Mouse (Mus musculus) layer of hippocampus, adult 9-11 months (tissue): ENCODE data around the gene Ncbp1.

Experiments used
- DNase-seq: peaks from one replicate; pipeline ENCODE4 v3.0.0; 2022

The Ncbp1 gene

GRCm38 (mm10) chr4:46138287-46139222 is at the start of gene Ncbp1, which contains the start of gene Tstd2:
Gene Ncbp1, plus strand, starts transcription at chr4:46138613.
Gene Tstd2, minus strand, starts transcription at chr4:46138694.
- DNase-seq = peak; percentile 89

- DNase-seq = no peak
Measured at GRCm38 (mm10) chr4:46089524-46090125, 48.8 kb upstream of the Ncbp1 start.

GRCm38 (mm10) chr4:46092429-46093076 is 45.9 kb upstream of the Ncbp1 start:
- DNase-seq = peak; percentile 86

- peak; percentile 89 for DNase-seq
Measured at GRCm38 (mm10) chr4:46094916-46095825, 43.2 kb upstream of the Ncbp1 start.

DNA sequence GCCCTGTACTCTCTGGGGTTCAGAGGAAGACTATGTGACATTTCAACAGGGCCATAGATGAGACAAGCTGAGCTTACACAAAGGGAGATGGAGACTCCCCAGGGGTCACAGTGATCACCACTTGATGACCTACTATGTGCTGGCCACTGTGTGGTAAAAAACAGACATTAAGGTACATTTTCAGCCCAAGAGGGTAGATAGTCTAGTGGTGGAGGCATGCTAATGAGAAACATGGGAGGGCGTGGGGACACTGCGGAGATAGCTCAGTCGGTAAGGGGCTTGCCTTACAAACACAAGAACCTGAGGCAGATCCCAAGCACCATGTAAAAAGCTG is 42.6 kb upstream of the Ncbp1 start:
- DNase-seq = no peak

- no peak for DNase-seq
Measured at GRCm38 (mm10) chr4:46096546-46096945, 41.9 kb upstream of the Ncbp1 start.

GRCm38 (mm10) chr4:46097591-46097990 is 40.8 kb upstream of the Ncbp1 start:
- DNase-seq = no peak

GRCm38 (mm10) chr4:46099132-46099531 is 39.3 kb upstream of the Ncbp1 start:
- no peak for DNase-seq

- no peak for DNase-seq
Measured at GRCm38 (mm10) chr4:46100539-46100938, 37.9 kb upstream of the Ncbp1 start.

DNA sequence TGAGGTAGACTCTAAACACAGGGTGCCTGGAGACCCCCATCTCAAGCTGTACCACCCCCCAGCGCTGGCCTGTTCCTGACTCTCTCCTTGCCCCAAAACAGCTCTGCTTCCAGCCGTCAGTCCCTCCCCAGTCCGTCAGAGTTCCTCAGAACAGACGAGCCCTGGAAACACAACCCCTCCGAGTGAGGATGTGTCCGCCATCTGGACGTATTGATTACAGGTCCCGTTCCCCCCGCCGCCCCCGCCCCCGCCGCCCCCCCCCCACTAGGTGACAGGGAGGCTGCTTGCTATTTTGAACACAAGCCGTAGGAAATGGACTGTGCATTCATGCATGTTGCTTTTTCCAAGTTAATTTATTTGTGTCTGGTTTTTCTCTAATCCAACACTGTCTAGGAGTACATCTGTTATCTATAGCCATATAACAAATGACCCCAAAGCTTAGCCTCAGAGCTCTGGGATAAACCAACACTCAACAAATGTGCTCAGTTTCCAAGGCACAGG is 37.2 kb upstream of the Ncbp1 start:
- DNase-seq = no peak

DNA sequence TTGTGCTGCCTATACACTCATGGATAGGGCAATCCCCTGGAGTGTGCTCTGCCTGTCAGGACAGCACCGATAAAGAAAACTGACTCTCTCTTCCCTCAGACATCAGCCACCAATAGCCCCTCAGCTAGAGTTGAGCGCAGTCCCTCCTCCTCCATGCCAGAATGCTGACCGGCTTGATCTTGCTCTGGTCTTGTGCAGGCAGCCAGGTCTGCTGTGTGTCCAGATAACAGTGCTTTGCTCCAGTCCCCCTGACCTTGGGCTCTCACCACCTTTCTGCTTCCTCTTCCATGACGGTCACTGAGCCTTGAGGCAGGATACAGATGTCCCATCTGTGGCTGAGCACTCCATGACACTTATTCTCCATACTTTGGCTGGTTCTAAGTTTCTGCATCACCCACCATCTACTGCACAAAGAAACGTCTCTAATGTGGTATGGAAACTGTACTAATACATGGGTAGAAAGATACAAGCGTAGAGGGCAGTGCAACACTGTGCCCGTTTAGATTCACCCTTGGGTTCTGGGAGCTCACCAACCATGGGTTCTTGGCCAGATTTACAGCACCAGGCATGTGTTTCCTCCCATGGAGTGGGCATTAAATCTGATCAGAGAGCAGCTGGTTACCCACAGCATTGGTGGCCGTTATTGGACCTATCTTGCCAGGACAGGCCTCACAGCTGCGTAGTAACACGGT is 36.2 kb upstream of the Ncbp1 start:
- DNase-seq = no peak

- no peak for DNase-seq
Measured at GRCm38 (mm10) chr4:46110084-46110483, 28.3 kb upstream of the Ncbp1 start.

DNA sequence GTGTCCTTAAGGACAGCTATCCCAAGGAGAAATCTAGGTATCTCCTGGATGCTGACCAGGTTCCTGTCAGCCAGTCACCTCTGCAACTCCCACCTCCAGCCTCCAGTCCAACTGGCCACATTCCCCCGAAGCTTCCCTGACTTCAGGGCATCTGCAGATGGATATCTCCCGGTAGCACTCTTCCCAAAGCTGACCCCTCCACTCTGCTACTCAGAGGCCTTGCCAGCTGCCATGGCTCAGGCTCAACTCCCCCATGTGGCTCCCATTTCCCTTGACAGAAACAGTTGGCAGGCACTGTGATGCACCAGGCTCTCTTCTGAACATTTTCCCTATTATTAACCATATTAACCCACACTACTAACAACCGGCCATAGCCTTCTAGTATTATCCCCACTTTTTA is 27.1 kb upstream of the Ncbp1 start:
- no peak for DNase-seq

DNA sequence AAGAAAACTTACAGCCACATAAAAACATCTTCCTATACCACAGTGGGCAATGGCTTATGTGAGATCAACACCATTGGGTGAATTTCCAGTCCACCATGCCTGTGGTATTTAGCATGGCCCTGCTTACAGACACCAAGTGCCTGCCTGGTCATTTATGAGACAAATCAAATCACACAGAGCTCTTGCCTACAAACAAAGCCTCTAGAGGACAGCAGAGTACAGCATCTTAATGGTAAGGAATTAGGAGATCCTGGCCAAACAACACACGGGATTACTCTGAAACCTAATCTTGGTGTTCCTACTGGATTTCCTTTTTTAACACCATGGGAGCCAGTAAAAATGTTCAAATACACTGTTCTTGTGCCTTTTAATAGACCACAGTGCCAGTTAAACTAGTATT is 23.1 kb upstream of the Ncbp1 start:
- no peak for DNase-seq

DNA sequence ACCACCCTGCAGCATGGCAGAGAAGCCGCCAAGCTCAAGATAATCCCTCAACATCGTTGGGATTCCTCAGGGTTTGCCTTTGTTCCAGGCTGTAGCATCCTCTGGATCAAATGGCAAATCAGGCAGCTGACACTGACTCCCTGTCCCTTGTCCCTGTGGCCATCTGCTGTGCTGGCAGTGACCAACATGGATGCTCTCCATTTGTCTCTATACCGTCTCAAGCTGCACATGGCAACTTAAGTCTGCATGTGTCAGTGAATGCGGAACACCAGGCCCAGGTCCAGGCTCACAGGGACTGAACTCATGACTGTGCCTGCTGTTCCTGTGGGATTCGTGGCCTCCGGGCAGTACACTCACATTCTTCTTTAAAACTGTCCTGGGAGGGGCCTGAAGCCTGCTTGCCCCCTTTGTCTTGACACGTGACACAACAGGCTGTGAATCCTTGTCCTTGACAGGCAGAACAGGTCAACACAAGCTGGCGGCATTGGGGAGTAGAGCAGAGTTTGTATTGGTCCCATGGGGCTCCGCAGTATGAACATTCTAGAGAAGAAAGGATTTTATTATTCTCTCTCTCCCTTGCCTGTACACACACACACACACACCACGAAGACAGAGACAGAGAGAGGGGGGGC is 21.8 kb upstream of the Ncbp1 start:
- no peak for DNase-seq

DNA sequence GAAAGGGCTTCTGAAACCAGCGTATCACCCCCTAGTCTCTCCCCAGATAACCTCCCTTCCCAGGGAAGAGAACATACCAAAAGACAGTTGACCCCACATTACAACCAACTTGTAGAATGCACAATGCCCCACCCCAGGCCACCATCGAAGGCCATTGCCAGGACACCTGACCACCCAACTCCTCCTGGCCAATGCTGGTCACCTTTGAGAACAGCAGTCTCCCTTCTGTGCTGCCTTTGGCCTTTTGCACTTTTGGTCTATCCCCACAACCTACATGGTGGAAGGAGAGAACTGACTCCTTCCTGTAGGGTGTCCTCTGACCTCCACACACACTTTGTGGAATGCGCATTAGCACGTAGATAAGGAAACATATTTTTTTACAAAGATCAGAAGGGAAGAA is 20.9 kb upstream of the Ncbp1 start:
- no peak for DNase-seq

GRCm38 (mm10) chr4:46119514-46120094 is 18.8 kb upstream of the Ncbp1 start:
- no peak for DNase-seq

GRCm38 (mm10) chr4:46120767-46121166 is 17.6 kb upstream of the Ncbp1 start:
- no peak for DNase-seq

DNA sequence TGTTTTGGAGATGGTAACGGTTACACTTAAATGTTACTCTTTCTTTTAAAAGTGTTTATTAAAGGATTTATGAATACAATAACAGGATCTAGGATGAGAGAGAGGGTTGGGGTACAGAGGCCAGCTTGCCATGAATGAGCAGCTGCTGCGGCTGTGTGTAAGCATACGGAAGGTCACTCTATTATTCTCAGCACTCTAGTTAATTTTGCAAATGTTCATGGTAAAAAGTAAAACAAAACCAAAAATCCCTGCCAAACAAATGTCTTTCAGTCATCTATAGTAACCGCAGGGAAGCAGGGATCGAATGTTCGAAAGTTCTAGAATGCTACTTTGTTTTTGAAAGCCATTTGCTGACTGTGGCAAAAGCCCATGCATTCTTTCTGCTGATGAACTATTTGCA is 15.1 kb upstream of the Ncbp1 start:
- DNase-seq = no peak

- DNase-seq = peak; percentile 73
Measured at GRCm38 (mm10) chr4:46126541-46126940, 11.9 kb upstream of the Ncbp1 start.
